Mouse (Mus musculus): ENCODE data around the gene Bcar3.

- TF ChIP-seq RCOR1 (conservative IDR thresholded peaks at IDR 0.05; ENCODE audit: low read depth, low read length) (no peak), BHLHE40 (IDR thresholded peaks at IDR 0.05; ENCODE audit: low read depth, low read length) (no peak), GABPA (IDR thresholded peaks at IDR 0.05; ENCODE audit: insufficient replicate concordance, low read depth, low read length) (no peak), ETS1 (conservative IDR thresholded peaks at IDR 0.05; ENCODE audit: low read depth, low read length) (no peak), EP300 (IDR thresholded peaks at IDR 0.05; ENCODE audit: low read length) (no peak), TCF12 (IDR thresholded peaks at IDR 0.05; ENCODE audit: low read depth, low read length) (no peak), CTCF (conservative IDR thresholded peaks at IDR 0.05 in 1 of 2, IDR thresholded peaks at IDR 0.05 in 1 of 2; ENCODE audit: low read depth in 2 of 2, low read length in 2 of 2) (no peak), ZC3H11A (IDR thresholded peaks at IDR 0.05; ENCODE audit: low read depth, low read length) (no peak), POLR2A (IDR thresholded peaks at IDR 0.05; ENCODE audit: low read depth, low read length) (no peak), CHD1 (IDR thresholded peaks at IDR 0.05; ENCODE audit: low read depth, low read length) (no peak), ZKSCAN1 (IDR thresholded peaks at IDR 0.05; ENCODE audit: borderline replicate concordance, low read depth, low read length) (no peak), HCFC1 (IDR thresholded peaks at IDR 0.05; ENCODE audit: low read depth, low read length) (no peak), MAZ (IDR thresholded peaks at IDR 0.05; ENCODE audit: low read depth, low read length) (no peak)
Observed at GRCm38 (mm10) chr3:122515568-122516326, 221.8 kb downstream of the Bcar3 start.
